Mouse (Mus musculus): Measurements from ENCODE around the gene Smim14. TPM values are rescaled to one million over a fixed set of nuclear protein-coding genes. Genes with fewer than 3 reads are reported as not detected.

The Smim14 gene
- polyA plus RNA-seq, 1 experiment from 2014 or later, result 198 TPM

GRCm38 (mm10) chr5:65434471-65435362 lies 102.3 kb downstream of the Smim14 start:
- Histone ChIP-seq H3K4me3 (replicated peaks; ENCODE audit: low read length) (peak overlapping the region; percentile 82), H3K4me2 (ENCODE audit: low read length) (peak overlapping the region; percentile 60), H3K4me1 (replicated peaks; ENCODE audit: control insufficient read depth, insufficient read depth, low read length) (peaks cover 17% of the 10 kb centered on the region), H3K36me3 (ENCODE audit: control insufficient read depth, insufficient read depth) (no peaks in the 10 kb centered on the region), H3K27ac (ENCODE audit: low read length) (peak overlapping the region; percentile 78), H3K9me3 (ENCODE audit: control insufficient read depth, low read length) (no peaks in the 10 kb centered on the region), H3K9ac (replicated peaks; ENCODE audit: low read depth, low read length) (peak overlapping the region; percentile 90), H3K27me3 (replicated peaks; ENCODE audit: control insufficient read depth, insufficient read depth, low read length) (no peaks in the 10 kb centered on the region)
- 2% methylated on average over 15 of the region's 15 CpGs for WGBS
- ATAC-seq, result 0 out of 2 replicates have a peak, but pooled peaks have one; percentile 6

GRCm38 (mm10) chr5:65429441-65429840 lies 107.5 kb downstream of the Smim14 start:
- Histone ChIP-seq H3K4me2 (ENCODE audit: low read length) (no peak overlapping the region), H3K9me3 (ENCODE audit: control insufficient read depth, low read length) (no peaks in the 10 kb centered on the region), H3K4me3 (replicated peaks; ENCODE audit: low read length) (no peak overlapping the region), H3K36me3 (ENCODE audit: control insufficient read depth, insufficient read depth) (peaks cover 5% of the 10 kb centered on the region), H3K4me1 (replicated peaks; ENCODE audit: control insufficient read depth, insufficient read depth, low read length) (peaks cover 10% of the 10 kb centered on the region), H3K27me3 (replicated peaks; ENCODE audit: control insufficient read depth, insufficient read depth, low read length) (no peaks in the 10 kb centered on the region), H3K27ac (ENCODE audit: low read length) (no peak overlapping the region), H3K9ac (replicated peaks; ENCODE audit: low read depth, low read length) (no peak overlapping the region)
- ATAC-seq, result no peak
- WGBS, result 92% methylated on average over 5 of the region's 5 CpGs

GRCm38 (mm10) chr5:65428321-65428720 lies 108.7 kb downstream of the Smim14 start:
- Histone ChIP-seq H3K27ac (ENCODE audit: low read length) (no peak overlapping the region), H3K4me1 (replicated peaks; ENCODE audit: control insufficient read depth, insufficient read depth, low read length) (0 out of 2 replicates have a peak, but pooled peaks cover 3% of the 10 kb centered on the region), H3K9me3 (ENCODE audit: control insufficient read depth, low read length) (no peaks in the 10 kb centered on the region), H3K27me3 (replicated peaks; ENCODE audit: control insufficient read depth, insufficient read depth, low read length) (no peaks in the 10 kb centered on the region), H3K4me3 (replicated peaks; ENCODE audit: low read length) (no peak overlapping the region), H3K9ac (replicated peaks; ENCODE audit: low read depth, low read length) (no peak overlapping the region), H3K4me2 (ENCODE audit: low read length) (no peak overlapping the region), H3K36me3 (ENCODE audit: control insufficient read depth, insufficient read depth) (peaks cover 10% of the 10 kb centered on the region)
- WGBS, result 24% methylated on average over 4 of the region's 4 CpGs
- ATAC-seq, result no peak

GRCm38 (mm10) chr5:65425251-65425650 lies 111.7 kb downstream of the Smim14 start:
- peaks cover 31% of the 10 kb centered on the region for H3K36me3 ChIP-seq (ENCODE audit: control insufficient read depth, insufficient read depth)
- no peak for ATAC-seq

GRCm38 (mm10) chr5:65424215-65424614 lies 112.8 kb downstream of the Smim14 start:
- Histone ChIP-seq H3K27ac (ENCODE audit: low read length) (no peak overlapping the region), H3K4me2 (ENCODE audit: low read length) (no peak overlapping the region), H3K9ac (replicated peaks; ENCODE audit: low read depth, low read length) (no peak overlapping the region), H3K36me3 (ENCODE audit: control insufficient read depth, insufficient read depth) (peaks cover 31% of the 10 kb centered on the region), H3K4me3 (replicated peaks; ENCODE audit: low read length) (no peak overlapping the region), H3K4me1 (replicated peaks; ENCODE audit: control insufficient read depth, insufficient read depth, low read length) (no peaks in the 10 kb centered on the region), H3K27me3 (replicated peaks; ENCODE audit: control insufficient read depth, insufficient read depth, low read length) (no peaks in the 10 kb centered on the region), H3K9me3 (ENCODE audit: control insufficient read depth, low read length) (no peaks in the 10 kb centered on the region)
- 95% methylated on average over 6 of the region's 6 CpGs for WGBS
- ATAC-seq, result no peak

More at GRCm38 (mm10) chr5:65425251-65425650, 111.7 kb downstream of the Smim14 start:
- Histone ChIP-seq H3K27ac (ENCODE audit: low read length) (no peak overlapping the region), H3K27me3 (replicated peaks; ENCODE audit: control insufficient read depth, insufficient read depth, low read length) (no peaks in the 10 kb centered on the region), H3K9ac (replicated peaks; ENCODE audit: low read depth, low read length) (no peak overlapping the region), H3K4me1 (replicated peaks; ENCODE audit: control insufficient read depth, insufficient read depth, low read length) (no peaks in the 10 kb centered on the region), H3K9me3 (ENCODE audit: control insufficient read depth, low read length) (no peaks in the 10 kb centered on the region), H3K4me3 (replicated peaks; ENCODE audit: low read length) (no peak overlapping the region), H3K4me2 (ENCODE audit: low read length) (no peak overlapping the region)
- 91% methylated on average over 5 of the region's 5 CpGs for WGBS

GRCm38 (mm10) chr5:65422803-65423202 lies 114.2 kb downstream of the Smim14 start:
- no peaks in the 10 kb centered on the region for H3K9me3 ChIP-seq (ENCODE audit: control insufficient read depth, low read length)
- H3K4me2 ChIP-seq (ENCODE audit: low read length), result no peak overlapping the region
- H3K27me3 ChIP-seq (replicated peaks; ENCODE audit: control insufficient read depth, insufficient read depth, low read length), result no peaks in the 10 kb centered on the region
- no peak overlapping the region for H3K9ac ChIP-seq (replicated peaks; ENCODE audit: low read depth, low read length)
- peaks cover 36% of the 10 kb centered on the region for H3K36me3 ChIP-seq (ENCODE audit: control insufficient read depth, insufficient read depth)
- no peak overlapping the region for H3K4me3 ChIP-seq (replicated peaks; ENCODE audit: low read length)
- no peak for ATAC-seq
- H3K27ac ChIP-seq (ENCODE audit: low read length), result no peak overlapping the region
- no peaks in the 10 kb centered on the region for H3K4me1 ChIP-seq (replicated peaks; ENCODE audit: control insufficient read depth, insufficient read depth, low read length)
- 94% methylated on average over 8 of the region's 8 CpGs for WGBS

- no peak for ATAC-seq
- H3K36me3 ChIP-seq (ENCODE audit: control insufficient read depth, insufficient read depth), result peaks cover 36% of the 10 kb centered on the region
- 75% methylated on average over 6 of the region's 6 CpGs for WGBS
- no peak overlapping the region for H3K27ac ChIP-seq (ENCODE audit: low read length)
- no peak overlapping the region for H3K4me2 ChIP-seq (ENCODE audit: low read length)
- H3K9ac ChIP-seq (replicated peaks; ENCODE audit: low read depth, low read length), result no peak overlapping the region
- H3K4me1 ChIP-seq (replicated peaks; ENCODE audit: control insufficient read depth, insufficient read depth, low read length), result no peaks in the 10 kb centered on the region; the same call in 1 of the 2 replicates
- no peaks in the 10 kb centered on the region for H3K27me3 ChIP-seq (replicated peaks; ENCODE audit: control insufficient read depth, insufficient read depth, low read length)
- H3K4me3 ChIP-seq (replicated peaks; ENCODE audit: low read length), result no peak overlapping the region
- no peaks in the 10 kb centered on the region for H3K9me3 ChIP-seq (ENCODE audit: control insufficient read depth, low read length)
Observed at GRCm38 (mm10) chr5:65420822-65421221, 116.2 kb downstream of the Smim14 start.

- Histone ChIP-seq H3K4me3 (replicated peaks; ENCODE audit: low read length) (no peak overlapping the region), H3K36me3 (ENCODE audit: control insufficient read depth, insufficient read depth) (peaks cover 38% of the 10 kb centered on the region), H3K27me3 (replicated peaks; ENCODE audit: control insufficient read depth, insufficient read depth, low read length) (no peaks in the 10 kb centered on the region), H3K27ac (ENCODE audit: low read length) (no peak overlapping the region), H3K4me1 (replicated peaks; ENCODE audit: control insufficient read depth, insufficient read depth, low read length) (no peaks in the 10 kb centered on the region; the same call in 1 of the 2 replicates), H3K9me3 (ENCODE audit: control insufficient read depth, low read length) (no peaks in the 10 kb centered on the region), H3K4me2 (ENCODE audit: low read length) (no peak overlapping the region), H3K9ac (replicated peaks; ENCODE audit: low read depth, low read length) (no peak overlapping the region)
- 58% methylated on average over 10 of the region's 10 CpGs for WGBS
- ATAC-seq, result no peak
Observed at GRCm38 (mm10) chr5:65419136-65419535, 117.8 kb downstream of the Smim14 start.

- H3K4me2 ChIP-seq (ENCODE audit: low read length), result no peak overlapping the region
- ATAC-seq, result peak; percentile 55; the same call in 1 of the 2 replicates
- H3K9ac ChIP-seq (replicated peaks; ENCODE audit: low read depth, low read length), result no peak overlapping the region
Observed at GRCm38 (mm10) chr5:65415653-65416458, 121.1 kb downstream of the Smim14 start.

More at GRCm38 (mm10) chr5:65415653-65416458, 121.1 kb downstream of the Smim14 start:
- no peak overlapping the region for H3K27ac ChIP-seq (ENCODE audit: low read length)
- H3K4me1 ChIP-seq (replicated peaks; ENCODE audit: control insufficient read depth, insufficient read depth, low read length), result no peaks in the 10 kb centered on the region; the same call in 1 of the 2 replicates
- no peaks in the 10 kb centered on the region for H3K27me3 ChIP-seq (replicated peaks; ENCODE audit: control insufficient read depth, insufficient read depth, low read length)
- H3K36me3 ChIP-seq (ENCODE audit: control insufficient read depth, insufficient read depth), result peaks cover 23% of the 10 kb centered on the region
- 18% methylated on average over 26 of the region's 26 CpGs for WGBS
- no peak overlapping the region for H3K4me3 ChIP-seq (replicated peaks; ENCODE audit: low read length)
- H3K9me3 ChIP-seq (ENCODE audit: control insufficient read depth, low read length), result no peaks in the 10 kb centered on the region
